Mouse (Mus musculus) adrenal gland, postnatal 36 days (tissue): ENCODE measurements around the gene Mapt. TPM values are rescaled to one million over a fixed set of nuclear protein-coding genes. Genes with fewer than 3 reads are reported as not detected.
"Not testable (repeated sequence)": the region's sequence is repeated elsewhere in the genome, so short reads cannot be mapped to it uniquely, and the experiment has no call there.

Experiments used
- DNase-seq, 2 experiments: peaks; one replicate each; pipeline ENCODE4 v3.0.0; 2021; ENCODE audit warnings: mixed read lengths in 1 of 2
- total RNA-seq, 2 experiments: library from RNA; stranded (reverse); gene quantifications; 2 replicates each; pipeline ENCODE4 v1.2.3; 2021

The Mapt gene
- total RNA-seq, 2 experiments from 2014 or later = 104 to 156 TPM

- DNase-seq = no peak
These were observed 1.9 kb downstream of the Mapt start for GRCm38 (mm10) chr11:104233101-104233500.

DNA sequence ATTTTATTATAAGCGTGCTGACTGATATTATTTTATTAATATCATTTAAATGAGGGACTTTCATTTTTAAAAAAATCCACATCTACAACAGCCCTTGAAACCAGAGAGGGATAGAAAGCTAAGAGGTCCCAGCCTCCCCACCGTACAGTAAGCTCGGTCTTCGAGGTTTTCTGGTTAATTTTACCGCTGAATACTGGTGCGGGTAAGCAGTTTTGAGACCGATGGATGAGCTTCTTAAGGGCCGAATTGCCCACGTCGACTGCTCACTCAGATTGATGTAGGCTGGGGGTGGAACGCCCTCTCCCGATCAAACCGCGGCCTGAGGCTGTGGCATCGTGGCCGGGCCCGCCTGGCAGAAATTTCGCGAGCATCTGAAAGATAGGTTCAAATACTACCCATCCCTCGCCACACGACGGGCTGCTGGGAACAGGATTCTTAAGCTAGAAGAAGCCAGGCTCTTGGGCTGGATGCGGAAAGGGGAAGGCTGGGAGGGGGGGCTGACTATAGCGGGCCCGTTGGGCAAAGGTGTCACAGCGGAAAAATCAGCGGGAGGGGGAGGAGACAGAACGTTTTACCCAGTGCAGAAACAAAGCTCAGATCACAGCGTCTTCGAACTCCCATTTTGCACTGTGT lies 2.5 kb downstream of the Mapt start:
- peak in 1 of 2 experiments; percentile 17 for DNase-seq

DNA sequence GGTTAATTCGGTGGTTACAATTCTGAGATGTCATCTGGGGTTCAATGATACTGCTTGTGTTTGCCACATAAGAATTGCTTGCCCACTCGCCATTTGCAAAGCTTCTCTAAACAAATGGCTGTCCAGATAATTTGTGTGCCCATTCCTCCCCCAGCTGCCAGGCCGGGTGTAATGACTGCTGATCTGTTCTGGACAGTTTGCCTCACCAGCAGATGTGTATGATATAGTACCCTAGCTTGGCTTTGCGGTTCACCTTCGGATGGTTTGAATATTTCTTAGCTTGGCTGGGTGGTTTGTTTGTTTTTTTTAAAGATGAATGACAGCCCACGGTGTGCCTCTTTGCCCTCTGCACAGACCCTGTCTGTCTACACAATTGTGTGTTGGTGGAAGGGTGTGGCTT lies 3.5 kb downstream of the Mapt start:
- DNase-seq = no peak

- no peak for DNase-seq
These were observed 4.7 kb downstream of the Mapt start for GRCm38 (mm10) chr11:104235881-104236280.

- DNase-seq = peak; percentile 51 to 68
These were observed 6.0 kb downstream of the Mapt start for GRCm38 (mm10) chr11:104237226-104237625.

DNA sequence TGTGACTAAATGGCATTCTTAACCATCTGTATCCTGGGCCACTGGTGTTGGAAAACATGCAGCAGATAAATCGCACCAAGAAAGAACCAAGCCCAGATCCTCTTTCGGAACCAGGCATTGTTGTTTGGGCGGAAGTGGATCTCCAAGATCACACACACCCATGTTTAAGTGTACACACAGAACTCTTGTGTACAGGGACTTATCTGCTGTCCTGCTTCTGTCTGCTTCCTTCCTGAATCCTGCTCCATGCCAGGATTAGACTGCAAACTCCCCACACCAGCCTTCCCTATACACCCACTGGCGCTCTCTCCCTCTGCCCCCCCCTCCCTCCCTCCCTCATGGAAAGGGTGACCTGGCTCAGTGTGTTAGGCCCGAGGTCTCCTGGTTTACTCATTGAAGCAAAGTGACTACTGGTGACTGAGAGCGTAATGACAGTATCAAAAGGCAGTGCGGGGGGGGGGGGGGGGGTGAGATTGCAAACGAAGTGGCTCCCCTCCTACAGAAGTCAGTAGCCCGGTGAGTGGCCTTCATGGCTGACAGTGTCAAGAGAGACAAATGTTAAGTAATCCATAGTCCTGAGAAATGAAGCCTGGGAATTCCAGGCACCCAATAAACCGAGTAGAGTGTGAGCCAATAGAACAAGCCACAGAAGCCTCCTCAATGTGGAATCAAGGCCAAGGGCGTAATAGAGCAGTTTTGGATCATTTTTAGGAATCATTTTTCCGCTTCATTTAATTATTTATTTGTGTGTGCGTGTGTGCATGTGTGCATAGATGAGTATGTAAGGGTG lies 7.0 kb downstream of the Mapt start:
- DNase-seq = peak in 1 of 2 experiments; percentile 17

DNA sequence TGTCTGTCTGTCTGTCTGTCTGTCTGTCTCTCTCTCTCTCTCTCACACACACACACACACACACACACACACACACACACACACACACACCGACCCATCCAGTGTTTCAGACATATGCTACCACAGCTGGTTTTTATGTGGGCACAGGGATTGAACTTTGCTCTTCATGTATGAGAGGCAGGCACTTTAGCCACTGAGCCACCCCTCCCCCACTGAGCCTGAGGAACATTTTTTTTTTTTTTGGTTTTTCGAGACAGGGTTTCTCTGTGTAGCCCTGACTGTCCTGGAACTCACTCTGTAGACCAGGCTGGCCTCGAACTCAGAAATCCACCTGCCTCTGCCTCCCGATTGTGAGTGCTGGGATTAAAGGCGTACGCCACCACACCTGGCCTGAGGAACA lies 14.3 kb downstream of the Mapt start:
- DNase-seq = not testable (repeated sequence)

GRCm38 (mm10) chr11:104246171-104246694 lies 15.0 kb downstream of the Mapt start:
- DNase-seq = peak in 1 of 2 experiments; percentile 42

GRCm38 (mm10) chr11:104247141-104247717 lies 16.0 kb downstream of the Mapt start:
- no peak for DNase-seq

GRCm38 (mm10) chr11:104249420-104249819 lies 18.2 kb downstream of the Mapt start:
- DNase-seq = no peak

DNA sequence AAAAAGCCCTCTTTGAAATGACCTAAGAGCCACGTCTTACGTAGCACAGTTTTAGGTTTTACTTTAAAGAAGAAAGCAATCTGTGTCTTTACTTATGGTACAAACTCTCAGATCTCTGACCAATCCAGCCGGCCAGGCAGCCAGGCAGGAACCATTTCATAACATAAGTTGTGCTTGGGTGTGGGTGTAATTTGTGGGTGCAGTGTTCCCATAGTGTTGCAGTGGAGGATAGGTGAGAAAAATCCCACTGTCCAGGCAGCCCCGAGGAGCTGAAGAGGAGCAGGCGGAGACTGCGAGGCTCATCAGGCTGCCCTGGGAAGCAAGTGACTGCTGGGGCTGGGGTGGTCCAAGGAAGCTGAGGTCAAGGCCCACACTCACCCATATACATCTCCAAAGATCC lies 19.9 kb downstream of the Mapt start:
- DNase-seq = no peak

- DNase-seq = no peak
These were observed 20.9 kb downstream of the Mapt start for GRCm38 (mm10) chr11:104252094-104252493.

DNA sequence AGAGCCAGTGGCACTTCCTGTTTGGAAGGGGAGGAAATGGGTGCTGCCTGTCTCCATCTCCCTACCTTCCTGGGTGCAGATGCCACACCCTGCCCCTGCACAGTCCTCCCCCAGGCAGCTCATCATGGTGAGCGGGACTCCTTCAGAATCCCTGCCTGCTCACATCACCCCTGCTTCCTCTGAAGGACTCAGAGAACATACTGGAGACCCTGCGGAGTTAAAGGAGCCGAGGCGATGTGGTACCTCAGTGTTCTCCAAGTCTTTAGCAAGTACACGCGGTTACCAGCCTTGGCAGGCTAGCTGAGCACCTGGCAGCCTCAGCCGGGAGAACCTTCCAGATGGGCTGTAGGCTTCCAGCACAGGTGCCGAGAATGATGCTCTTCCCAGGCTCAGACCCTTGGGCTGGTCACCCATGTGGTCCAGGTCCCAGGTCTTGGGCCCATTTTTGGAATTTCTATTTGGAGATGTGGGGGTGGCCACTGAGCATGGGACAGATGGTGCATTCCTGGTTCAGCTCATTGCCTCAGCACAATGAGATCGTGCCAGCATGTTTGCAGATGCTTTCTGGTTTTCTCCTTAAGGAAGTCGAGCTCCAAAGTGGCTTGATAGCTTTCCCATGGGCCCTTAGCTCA lies 23.3 kb downstream of the Mapt start:
- DNase-seq = no peak

DNA sequence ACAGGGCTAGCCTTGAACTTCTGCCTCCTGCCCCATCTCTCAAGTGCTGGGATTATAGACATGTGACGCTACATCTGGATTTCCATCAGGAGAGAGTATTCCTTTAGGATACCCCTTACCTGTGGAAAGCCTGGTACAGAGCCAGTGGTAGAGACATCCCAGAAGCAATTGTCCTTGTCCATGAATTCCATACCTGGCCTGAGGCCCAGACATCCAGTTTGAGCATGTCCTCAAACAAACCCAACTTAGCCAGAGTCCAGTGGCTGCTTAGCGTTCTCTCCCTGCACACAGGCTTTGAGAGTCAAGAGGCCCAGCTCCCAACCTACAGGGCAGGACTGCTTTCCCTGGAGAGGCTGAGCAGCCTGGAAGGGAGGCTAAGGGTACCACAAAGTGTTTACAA lies 25.0 kb downstream of the Mapt start:
- DNase-seq = peak in 1 of 2 experiments; percentile 40

GRCm38 (mm10) chr11:104258991-104259390 lies 27.8 kb downstream of the Mapt start:
- DNase-seq = no peak

GRCm38 (mm10) chr11:104264683-104265082 lies 33.5 kb downstream of the Mapt start:
- DNase-seq = no peak

GRCm38 (mm10) chr11:104265669-104266068 lies 34.5 kb downstream of the Mapt start:
- peak in 1 of 2 experiments; percentile 51 for DNase-seq

DNA sequence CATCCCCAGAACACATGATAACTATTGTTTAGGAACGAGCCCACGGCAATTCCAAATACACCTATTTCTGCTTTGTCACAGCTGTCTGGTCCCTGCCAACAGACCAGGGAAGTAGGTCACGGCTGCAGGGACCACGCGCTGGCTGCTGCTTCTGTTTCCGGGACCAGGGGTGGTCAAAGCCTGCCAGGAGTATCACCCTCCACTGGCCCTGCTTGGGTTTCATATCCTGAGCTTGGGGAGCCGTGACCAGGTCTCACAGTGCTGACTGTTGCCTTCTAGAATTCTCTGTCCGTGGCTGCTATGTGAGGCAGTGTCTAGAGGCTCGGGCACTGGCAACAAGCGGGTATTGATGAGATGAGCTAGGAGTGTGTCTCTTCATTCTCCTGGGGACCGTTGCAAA lies 36.2 kb downstream of the Mapt start:
- DNase-seq = peak; percentile 71 to 77

DNA sequence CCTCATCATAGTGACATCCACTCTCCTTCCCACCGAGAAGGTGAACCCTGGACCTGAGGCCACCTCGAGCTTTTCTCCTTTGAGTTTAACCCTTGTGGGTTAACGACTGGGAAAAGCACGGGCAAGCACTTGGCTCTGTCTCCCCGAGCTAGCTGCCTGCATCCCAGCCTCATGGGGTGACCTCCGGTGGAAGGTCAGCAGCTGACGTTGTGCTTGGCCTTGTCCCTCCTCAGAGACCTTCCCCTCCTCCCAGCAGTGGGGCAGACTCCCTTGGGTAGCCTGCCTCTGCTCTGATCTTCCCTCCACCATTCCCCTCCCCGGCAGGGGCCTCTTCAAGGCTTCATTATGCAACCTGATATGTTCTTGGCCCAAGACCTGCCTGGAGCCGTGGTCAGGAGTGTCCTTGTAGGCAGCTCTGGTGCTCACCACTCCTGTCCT lies 38.2 kb downstream of the Mapt start:
- peak; percentile 88 to 92 for DNase-seq

DNA sequence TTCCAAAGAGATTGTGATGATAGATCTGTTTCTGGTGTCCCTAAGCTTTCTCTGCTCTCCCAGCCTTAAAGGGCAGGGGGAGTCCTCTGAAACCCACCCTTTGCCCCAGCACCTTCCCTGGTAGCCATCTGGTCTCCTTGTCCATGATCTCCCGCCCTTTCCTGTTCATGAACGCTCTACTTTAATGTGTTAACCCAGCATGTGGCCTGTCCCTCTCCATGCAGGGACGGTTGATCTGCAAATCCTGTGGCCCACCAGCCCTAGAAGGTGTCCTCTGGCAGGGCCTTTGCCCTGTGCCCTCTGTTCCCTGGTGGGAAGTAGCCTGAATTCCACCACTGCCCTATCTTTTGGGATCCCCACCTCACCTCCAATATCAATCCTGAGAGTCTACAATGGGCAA lies 39.3 kb downstream of the Mapt start:
- no peak for DNase-seq

DNA sequence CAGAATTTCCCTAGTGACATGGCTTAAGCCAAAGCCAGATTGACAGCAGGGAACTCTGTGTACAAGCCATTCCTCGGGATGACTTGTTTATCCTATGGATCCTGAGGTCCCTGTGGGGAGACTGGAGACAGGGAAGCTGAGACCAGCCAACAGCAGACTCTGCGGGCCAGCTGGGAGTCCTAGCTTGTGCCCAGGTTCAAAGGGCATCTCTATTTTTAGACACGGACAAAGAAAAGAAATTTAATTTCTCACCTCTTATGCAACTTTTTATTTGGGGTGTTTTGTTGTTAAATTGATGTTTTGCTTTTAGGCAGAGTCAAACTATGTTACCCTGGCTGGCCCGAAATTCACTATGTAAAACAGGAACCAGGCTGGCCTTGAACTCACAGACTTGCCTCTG lies 39.7 kb downstream of the Mapt start:
- DNase-seq = peak in 1 of 2 experiments; percentile 47

DNA sequence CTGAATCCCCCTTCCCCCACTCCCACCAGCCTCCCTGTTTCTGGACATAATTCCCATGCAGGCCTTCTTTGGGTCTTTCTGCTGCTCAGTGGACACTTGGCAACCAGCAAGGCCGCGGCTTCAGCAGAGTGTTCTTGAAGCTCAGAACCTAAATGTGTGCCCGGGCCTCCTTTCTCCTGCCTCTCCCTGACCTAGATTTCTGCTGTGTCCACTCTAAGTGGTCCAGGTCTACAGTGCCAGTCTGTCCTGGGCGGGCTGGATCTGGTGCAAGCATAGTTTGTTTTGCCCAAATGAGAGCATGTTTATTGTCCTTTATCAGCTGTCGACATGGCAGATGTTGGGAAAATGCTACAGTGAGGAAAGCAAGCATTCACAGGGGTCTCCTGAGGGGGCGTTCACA lies 40.7 kb downstream of the Mapt start:
- peak; percentile 70 to 77 for DNase-seq
